Mouse (Mus musculus) kidney, adult 2 months (tissue): ENCODE measurements at regions not wholly inside any gene's neighbourhood (a gene's known extent, or its start where the extent isn't known, plus 50 kb on each side); places are given as distances from the start of the nearest gene placed in this dataset.

Experiments used
- CTCF ChIP-seq: fragments of 200-500 bp; conservative IDR thresholded peaks from 2 replicates; pipeline ENCODE4 v1.5.1; 2011; ENCODE audit warnings: low read depth, mild to moderate bottlenecking, control low read depth, low read length, moderate library complexity, mixed read lengths; ENCODE audit not compliant: insufficient read depth, insufficient read length
- POLR2A ChIP-seq: fragments of 200-500 bp; IDR thresholded peaks from one replicate; pipeline ENCODE4 v1.6.1; 2011; ENCODE audit warnings: low read depth, low read length, control low read depth

DNA sequence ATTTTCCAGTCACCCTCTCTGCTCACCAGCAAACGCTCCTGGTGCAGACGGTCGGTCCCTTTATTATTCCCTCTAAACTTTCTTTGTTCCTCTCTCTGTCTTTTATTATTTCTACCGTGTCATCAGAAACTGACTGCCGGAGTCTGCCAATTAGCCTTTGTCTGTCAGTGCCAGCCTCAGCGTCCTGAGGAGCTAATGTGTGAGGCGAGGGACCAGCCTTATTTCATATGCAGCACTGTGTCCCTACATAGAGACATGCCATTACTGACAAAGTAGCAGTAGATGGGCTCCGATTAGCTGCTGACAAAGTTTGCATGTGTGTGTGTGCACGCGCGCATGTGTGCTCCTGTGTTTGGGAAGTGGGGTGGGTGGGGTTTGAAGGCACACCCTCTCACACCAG is 82.6 kb upstream of the Zfp64 start:
- TF ChIP-seq POLR2A (no peak), CTCF (no peak)
